Mouse (Mus musculus) limb, embryonic 11.5 days (tissue): ENCODE data around the gene Enc1. TPM values are rescaled to one million over a fixed set of nuclear protein-coding genes. Genes with fewer than 3 reads are reported as not detected.
A peak's percentile ranks its signal among the peaks of the same experiment; 100 is the strongest.

Experiments used
- ATAC-seq: fragments of 200-750 bp; cut with Nextera tagmentation; 2 replicates; pipeline ENCODE4 v1.8.0; 2017; ENCODE audit warnings: low read depth; ENCODE audit not compliant: insufficient number of reproducible peaks, low FRiP score, low TSS enrichment
- DNase-seq: peaks from one replicate; pipeline ENCODE4 v3.0.0-alpha.2; 2015; ENCODE audit warnings: low spot score
- H3K27ac ChIP-seq: fragments of 300-500 bp; sonication (generic); replicated peaks from 2 replicates; pipeline ENCODE4 v1.5.1; 2014; ENCODE audit warnings: low read depth, mild to moderate bottlenecking, low read length
- H3K27me3 ChIP-seq: fragments of 300-500 bp; sonication (generic); 2 replicates; pipeline ENCODE4 v1.6.1; 2014; ENCODE audit warnings: mild to moderate bottlenecking, low read length, mixed read lengths; ENCODE audit not compliant: control insufficient read depth, insufficient read depth
- H3K36me3 ChIP-seq: fragments of 300-500 bp; sonication (generic); 2 replicates; pipeline ENCODE4 v1.6.1; 2014; ENCODE audit warnings: mild to moderate bottlenecking, low read length, moderate library complexity, mixed read lengths; ENCODE audit not compliant: control insufficient read depth, insufficient read depth
- H3K4me1 ChIP-seq: fragments of 300-500 bp; sonication (generic); 2 replicates; pipeline ENCODE4 v1.6.1; 2014; ENCODE audit warnings: low read length, mixed read lengths; ENCODE audit not compliant: control insufficient read depth, insufficient read depth
- H3K4me2 ChIP-seq: fragments of 300-500 bp; sonication (generic); 2 replicates; pipeline ENCODE4 v1.6.1; 2014; ENCODE audit warnings: low read depth, mild to moderate bottlenecking, moderate library complexity; ENCODE audit not compliant: severe bottlenecking
- H3K4me3 ChIP-seq: fragments of 300-500 bp; sonication (generic); 2 replicates; pipeline ENCODE4 v1.5.1; 2014; ENCODE audit warnings: low read depth, low read length
- H3K9ac ChIP-seq: fragments of 300-500 bp; sonication (generic); 2 replicates; pipeline ENCODE4 v1.6.1; 2014; ENCODE audit warnings: mild to moderate bottlenecking, low read length
- H3K9me3 ChIP-seq: fragments of 300-500 bp; sonication (generic); 2 replicates; pipeline ENCODE4 v1.6.1; 2016; ENCODE audit warnings: low read length; ENCODE audit not compliant: control insufficient read depth
- WGBS: fragments of 180-500 bp; shearing (Covaris S2); extraction: QIAGEN DNeasy Blood & Tissue Kit; methylation state at CpG from one replicate; pipeline ENCODE4 v1.1.7; 2014; 5-methylcytosine and 5-hydroxymethylcytosine counted together
- polyA plus RNA-seq: library from polyadenylated mRNA; unstranded; fragments of >200 nt; fragmentation: Nextera tagmentation; extraction: Ambion mirVana; gene quantifications from 2 replicates; pipeline ENCODE4 v1.2.1, GENCODE M21; 2014

Gene Enc1
- polyA plus RNA-seq, 1 experiment from 2014 or later: 7.3 TPM

GRCm38 (mm10) chr13:97271641-97272040 lies 30.7 kb downstream of the Enc1 start:
- WGBS: 79% methylated on average over 6 of the region's 6 CpGs
- no peak for DNase-seq
- no peak for ATAC-seq

GRCm38 (mm10) chr13:97274757-97275156 lies 33.9 kb downstream of the Enc1 start:
- H3K27ac ChIP-seq: no peak overlapping the region
- no peak overlapping the region for H3K4me3 ChIP-seq
- 71% methylated on average over 3 of the region's 3 CpGs for WGBS
- ATAC-seq (no peak), DNase-seq (no peak)
- H3K27me3 ChIP-seq: no peaks in the 10 kb centered on the region
- H3K36me3 ChIP-seq: no peaks in the 10 kb centered on the region
- H3K4me1 ChIP-seq: no peaks in the 10 kb centered on the region
- H3K9ac ChIP-seq: no peak overlapping the region
- no peak overlapping the region for H3K4me2 ChIP-seq
- no peaks in the 10 kb centered on the region; the same call in 1 of the 2 replicates for H3K9me3 ChIP-seq

More at GRCm38 (mm10) chr13:97271641-97272040, 30.7 kb downstream of the Enc1 start:
- no peak overlapping the region for H3K4me2 ChIP-seq
- H3K27me3 ChIP-seq: no peaks in the 10 kb centered on the region
- H3K36me3 ChIP-seq: no peaks in the 10 kb centered on the region
- H3K9ac ChIP-seq: no peak overlapping the region
- no peaks in the 10 kb centered on the region; the same call in 1 of the 2 replicates for H3K9me3 ChIP-seq
- no peaks in the 10 kb centered on the region for H3K4me1 ChIP-seq
- H3K4me3 ChIP-seq: no peak overlapping the region
- no peak overlapping the region for H3K27ac ChIP-seq

GRCm38 (mm10) chr13:97275482-97275881 lies 34.6 kb downstream of the Enc1 start:
- Histone ChIP-seq H3K4me3 (no peak overlapping the region), H3K27ac (no peak overlapping the region), H3K9ac (no peak overlapping the region), H3K9me3 (no peaks in the 10 kb centered on the region; the same call in 1 of the 2 replicates), H3K4me2 (no peak overlapping the region), H3K27me3 (no peaks in the 10 kb centered on the region), H3K36me3 (no peaks in the 10 kb centered on the region), H3K4me1 (no peaks in the 10 kb centered on the region)
- no peak for ATAC-seq
- 80% methylated on average over 10 of the region's 10 CpGs for WGBS
- DNase-seq: no peak

GRCm38 (mm10) chr13:97282051-97282910 lies 41.4 kb downstream of the Enc1 start:
- H3K27me3 ChIP-seq: 0 out of 2 replicates have a peak, but pooled peaks cover 7% of the 10 kb centered on the region
- peak overlapping the region; percentile 13; the same call in 1 of the 2 replicates for H3K4me3 ChIP-seq
- ATAC-seq (no peak), DNase-seq (peak; percentile 55)
- 0 out of 2 replicates have a peak overlapping the region, but pooled peaks have one; percentile 5 for H3K9ac ChIP-seq
- 10% methylated on average over 26 of the region's 26 CpGs for WGBS
- peak overlapping the region; percentile 51 for H3K4me2 ChIP-seq
- H3K36me3 ChIP-seq: no peaks in the 10 kb centered on the region
- no peak overlapping the region for H3K27ac ChIP-seq
- H3K4me1 ChIP-seq: peaks cover 4% of the 10 kb centered on the region
- no peaks in the 10 kb centered on the region for H3K9me3 ChIP-seq

- H3K27me3 ChIP-seq: 0 out of 2 replicates have a peak, but pooled peaks cover 7% of the 10 kb centered on the region
- peaks cover 4% of the 10 kb centered on the region for H3K4me1 ChIP-seq
- ATAC-seq (no peak), DNase-seq (no peak)
- no peak overlapping the region for H3K27ac ChIP-seq
- no peaks in the 10 kb centered on the region for H3K9me3 ChIP-seq
- H3K4me2 ChIP-seq: no peak overlapping the region; the same call in 1 of the 2 replicates
- no peaks in the 10 kb centered on the region for H3K36me3 ChIP-seq
- 6% methylated on average over 9 of the region's 9 CpGs for WGBS
- no peak overlapping the region for H3K9ac ChIP-seq
- no peak overlapping the region for H3K4me3 ChIP-seq
Measured at GRCm38 (mm10) chr13:97282911-97283281, 42.0 kb downstream of the Enc1 start.

- Histone ChIP-seq H3K4me1 (peaks cover 12% of the 10 kb centered on the region), H3K27me3 (0 out of 2 replicates have a peak, but pooled peaks cover 5% of the 10 kb centered on the region), H3K4me3 (no peak overlapping the region), H3K4me2 (no peak overlapping the region), H3K9me3 (no peaks in the 10 kb centered on the region), H3K36me3 (no peaks in the 10 kb centered on the region), H3K9ac (no peak overlapping the region), H3K27ac (no peak overlapping the region)
- ATAC-seq (no peak), DNase-seq (no peak)
- WGBS: 88% methylated on average over 3 of the region's 3 CpGs
Measured at GRCm38 (mm10) chr13:97287046-97287445, 46.1 kb downstream of the Enc1 start.

GRCm38 (mm10) chr13:97290747-97291146 lies 49.8 kb downstream of the Enc1 start:
- H3K4me1 ChIP-seq: peaks cover 12% of the 10 kb centered on the region
- H3K27ac ChIP-seq: no peak overlapping the region
- no peaks in the 10 kb centered on the region for H3K36me3 ChIP-seq
- H3K9ac ChIP-seq: no peak overlapping the region
- no peaks in the 10 kb centered on the region for H3K9me3 ChIP-seq
- no peak overlapping the region for H3K4me3 ChIP-seq
- DNase-seq (no peak), ATAC-seq (no peak)
- no peaks in the 10 kb centered on the region for H3K27me3 ChIP-seq
- WGBS: 30% methylated on average over 3 of the region's 3 CpGs
- no peak overlapping the region for H3K4me2 ChIP-seq

- ATAC-seq (0 out of 2 replicates have a peak, but pooled peaks have one; percentile 44), DNase-seq (peak; percentile 35)
- H3K36me3 ChIP-seq: no peaks in the 10 kb centered on the region
- H3K4me2 ChIP-seq: no peak overlapping the region
- H3K27ac ChIP-seq: 0 out of 2 replicates have a peak overlapping the region, but pooled peaks have one; percentile 14
- H3K9ac ChIP-seq: no peak overlapping the region
- peaks cover 12% of the 10 kb centered on the region for H3K4me1 ChIP-seq
- H3K9me3 ChIP-seq: no peaks in the 10 kb centered on the region
- no peaks in the 10 kb centered on the region for H3K27me3 ChIP-seq
- no peak overlapping the region for H3K4me3 ChIP-seq
- 81% methylated on average over 17 of the region's 17 CpGs for WGBS
Measured at GRCm38 (mm10) chr13:97291354-97291753, 50.4 kb downstream of the Enc1 start.
